Mouse (Mus musculus) layer of hippocampus, adult 18-20 months (tissue): ENCODE results near the gene Nup107. TPM values are rescaled to one million over a fixed set of nuclear protein-coding genes. Genes with fewer than 3 reads are reported as not detected.
"Not testable (repeated sequence)": the region's sequence is repeated elsewhere in the genome, so short reads cannot be mapped to it uniquely, and the experiment has no call there.

Experiments used
- DNase-seq, 2 experiments: peaks; one replicate each; pipeline ENCODE4 v3.0.0; 2022; ENCODE audit warnings: low spot score in 2 of 2
- total RNA-seq, 2 experiments: library from RNA; stranded (reverse); gene quantifications; 2 replicates each; pipeline ENCODE4 v1.2.3; 2021

Nup107 gene
- total RNA-seq, 2 experiments from 2014 or later = 13.8 to 14.1 TPM

DNA sequence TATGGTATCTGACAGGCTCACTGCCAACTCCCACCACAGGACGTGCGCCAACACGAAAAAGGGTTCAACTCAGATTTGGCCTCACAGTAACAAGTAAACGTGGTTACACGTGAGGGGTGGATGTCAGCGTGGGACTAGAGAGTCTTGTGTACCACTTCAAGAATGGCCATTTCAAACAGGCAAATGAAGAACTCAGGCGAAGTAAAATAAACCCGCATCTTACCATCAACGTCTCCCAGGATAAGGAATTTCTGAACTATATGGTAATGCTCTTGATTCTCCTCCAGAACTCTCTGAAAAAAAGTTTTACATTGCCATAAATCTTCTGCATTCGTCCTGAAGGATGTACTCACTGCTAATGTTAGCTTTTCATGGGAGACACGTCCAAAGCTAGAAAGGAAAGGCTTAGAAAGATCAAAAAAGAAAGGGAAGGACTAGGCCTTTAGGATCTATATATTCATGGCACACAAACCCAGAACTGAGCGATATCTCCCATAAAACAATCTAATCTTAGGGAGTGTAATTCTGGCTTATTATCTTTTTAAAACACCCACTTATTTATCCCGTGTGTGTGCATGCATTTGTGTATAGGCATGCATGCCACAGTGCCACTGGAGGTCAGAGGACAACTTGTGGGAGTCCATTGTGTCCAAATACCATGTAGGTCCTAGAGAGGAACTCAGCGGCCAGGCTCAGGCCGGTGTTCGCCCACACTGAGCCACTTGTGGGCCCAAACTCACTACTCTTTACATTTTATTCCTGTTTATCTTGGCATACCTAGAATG, 26.2 kb downstream of the Nup107 start:
- DNase-seq = no peak

DNA sequence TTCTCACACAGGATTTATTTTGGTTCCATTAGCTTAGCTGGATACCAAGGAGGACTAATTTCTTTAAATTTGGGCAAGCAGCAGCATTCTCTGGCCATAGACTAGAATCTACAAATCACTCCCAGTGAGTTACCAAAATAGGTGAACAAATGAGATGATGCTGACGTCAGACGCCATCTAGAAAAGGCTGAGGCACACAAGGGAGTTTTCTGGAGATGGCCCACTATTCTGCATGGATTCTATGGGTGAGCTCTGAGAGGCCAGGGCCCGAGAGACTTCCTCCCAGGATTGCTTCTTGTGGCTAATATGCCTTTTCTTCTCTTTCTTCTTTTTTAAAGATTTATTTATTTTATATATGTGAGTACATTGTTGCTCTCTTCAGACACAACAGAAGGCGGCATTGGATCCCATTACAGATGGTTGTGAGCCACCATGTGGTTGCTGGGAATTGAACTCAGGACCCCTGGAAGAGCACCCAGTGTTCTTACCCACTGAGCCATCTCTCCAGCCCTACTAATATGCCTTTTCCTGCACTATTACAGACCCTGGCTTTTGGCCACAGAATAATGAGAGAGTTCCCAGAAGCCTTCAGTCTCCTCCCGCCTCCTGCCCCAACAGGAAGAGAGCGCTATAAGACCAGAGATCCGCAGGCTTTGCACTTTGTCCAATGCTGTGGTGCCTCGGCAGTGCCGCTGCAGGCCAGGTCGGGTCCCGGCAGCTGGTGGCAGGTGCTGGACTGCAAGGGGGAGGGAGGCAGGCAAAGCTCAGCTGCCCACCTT, 27.2 kb downstream of the Nup107 start:
- no peak for DNase-seq

DNA sequence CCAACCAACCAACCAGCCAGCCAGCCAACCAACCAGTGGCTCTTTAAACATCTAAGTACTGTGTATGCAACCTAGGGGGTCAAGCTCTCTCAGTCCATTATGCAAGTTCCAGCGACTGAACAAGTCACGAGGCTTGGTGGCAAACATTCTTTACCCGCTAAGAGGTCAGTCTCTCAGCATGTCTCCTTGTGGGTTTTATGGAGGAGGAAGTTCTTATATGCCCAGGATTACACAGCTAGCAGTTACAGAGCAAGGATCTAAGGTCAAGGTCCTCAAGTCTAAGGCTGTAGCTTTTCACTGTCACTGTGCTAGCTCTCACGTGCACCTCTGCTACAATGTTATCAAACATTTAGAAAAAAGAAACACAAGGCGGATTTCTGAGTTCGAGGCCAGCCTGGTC, 27.9 kb downstream of the Nup107 start:
- DNase-seq = no peak

DNA sequence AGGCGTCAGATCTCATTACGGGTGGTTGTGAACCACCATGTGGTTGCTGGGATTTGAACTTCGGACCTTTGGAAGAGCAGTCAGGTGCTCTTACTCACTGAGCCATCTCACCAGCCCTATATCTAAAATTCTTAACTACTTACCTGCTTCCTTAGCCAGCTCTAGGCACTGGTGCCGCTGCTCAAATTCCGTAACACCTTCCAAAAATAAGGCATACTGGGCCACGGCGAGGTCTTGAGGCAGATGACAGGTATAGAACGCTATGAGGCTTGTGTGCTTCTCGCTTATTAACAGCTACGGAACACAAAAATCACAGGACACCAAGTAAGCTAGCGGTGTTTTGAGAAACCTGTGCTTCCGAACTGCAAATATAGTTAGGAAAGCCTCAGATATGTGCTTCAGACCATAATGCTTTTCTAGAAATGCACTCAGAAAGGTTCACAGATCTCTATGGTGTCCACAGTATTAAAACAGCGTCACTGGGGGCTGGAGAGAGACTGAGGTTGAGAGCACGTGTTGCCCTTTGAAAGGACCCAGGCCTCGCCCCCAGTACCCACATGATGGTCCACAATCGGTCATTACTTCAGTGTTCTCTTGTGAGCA, 28.8 kb downstream of the Nup107 start:
- no peak for DNase-seq

DNA sequence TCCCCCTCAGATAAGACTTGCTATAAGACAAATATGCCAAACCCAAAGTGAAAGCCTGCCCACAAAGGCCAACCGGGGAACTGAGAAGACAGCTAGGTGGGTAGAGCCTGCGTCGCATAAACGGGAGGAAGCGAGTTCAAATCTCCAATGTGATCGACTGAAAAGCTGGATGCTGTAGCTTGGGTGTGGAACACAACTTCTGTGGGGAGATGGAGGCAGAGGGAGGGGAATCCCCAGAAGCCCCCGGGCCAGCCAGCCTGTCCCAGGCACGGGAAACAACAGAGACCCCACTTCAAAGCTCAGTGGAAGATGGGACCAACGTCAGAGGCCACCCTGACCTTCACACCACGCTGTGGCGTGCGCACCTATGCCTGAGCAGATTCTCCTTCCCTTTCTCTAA, 29.5 kb downstream of the Nup107 start:
- DNase-seq = no peak

DNA sequence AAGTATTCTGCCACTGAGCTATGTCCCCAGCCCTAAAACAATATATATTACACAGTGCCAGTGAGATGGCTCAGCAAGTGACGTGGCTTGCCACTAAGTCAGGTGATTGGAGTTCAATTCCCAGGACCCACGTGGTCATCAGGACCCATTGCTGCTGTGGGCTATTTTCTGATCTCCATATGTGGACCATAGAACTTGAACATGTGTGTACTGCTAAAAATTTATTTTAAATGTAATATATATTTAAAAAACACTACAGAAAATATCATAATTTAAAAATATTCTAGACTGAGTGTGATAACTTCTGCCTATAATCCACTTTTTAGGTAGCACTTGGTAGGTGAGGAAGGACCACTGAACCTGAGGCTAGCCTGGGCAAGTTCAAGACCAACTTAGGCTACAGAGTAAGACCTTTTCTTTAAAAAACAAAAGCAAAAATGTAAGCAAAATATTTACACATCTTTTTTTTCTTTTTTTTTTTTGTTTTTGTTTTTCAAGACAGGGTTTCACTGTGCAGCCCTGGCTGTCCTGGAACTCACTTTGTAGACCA, 30.1 kb downstream of the Nup107 start:
- no peak for DNase-seq

DNA sequence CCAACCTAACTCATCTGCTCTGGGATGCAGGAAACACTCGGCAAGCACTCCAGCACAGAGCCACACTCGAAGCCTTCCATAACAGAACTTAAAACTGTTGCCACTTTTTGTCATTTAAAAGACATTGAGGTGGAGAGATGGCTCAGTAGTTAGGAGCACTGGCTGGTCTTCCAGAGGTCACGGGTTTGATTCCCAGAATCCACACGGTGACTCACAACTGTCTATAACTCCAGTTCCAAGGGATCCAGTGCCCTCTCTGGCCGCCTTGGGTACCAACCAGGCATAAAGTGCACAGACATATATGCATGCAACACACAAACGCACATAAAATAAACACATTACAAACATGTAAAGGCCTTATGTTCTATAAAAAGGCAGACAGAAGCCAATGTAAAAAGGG, 31.0 kb downstream of the Nup107 start:
- no peak for DNase-seq

DNA sequence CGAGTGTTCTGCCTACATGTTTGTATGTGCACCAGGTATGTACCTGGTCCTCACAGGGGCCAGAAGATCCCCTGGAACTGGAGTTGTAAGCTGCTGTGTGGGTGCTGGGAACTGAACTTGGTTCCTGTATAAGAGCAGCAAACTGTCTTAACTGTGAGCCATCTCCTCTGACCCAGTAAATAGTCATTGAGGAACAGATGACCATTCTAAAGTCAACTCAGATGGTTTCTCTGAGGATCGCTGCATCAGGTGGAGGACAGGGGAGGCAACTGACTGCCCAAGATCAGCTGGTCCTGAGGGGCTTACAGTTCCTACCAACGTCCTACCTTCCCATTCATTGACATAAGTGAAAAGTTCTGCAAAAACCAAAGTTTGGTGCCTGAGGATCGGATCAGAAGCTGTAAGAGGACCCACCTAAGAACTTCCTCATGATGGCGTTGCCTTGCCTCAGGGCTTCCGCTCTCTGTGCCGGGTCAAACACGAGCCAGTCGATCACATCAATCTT, 31.6 kb downstream of the Nup107 start:
- no peak for DNase-seq

DNA sequence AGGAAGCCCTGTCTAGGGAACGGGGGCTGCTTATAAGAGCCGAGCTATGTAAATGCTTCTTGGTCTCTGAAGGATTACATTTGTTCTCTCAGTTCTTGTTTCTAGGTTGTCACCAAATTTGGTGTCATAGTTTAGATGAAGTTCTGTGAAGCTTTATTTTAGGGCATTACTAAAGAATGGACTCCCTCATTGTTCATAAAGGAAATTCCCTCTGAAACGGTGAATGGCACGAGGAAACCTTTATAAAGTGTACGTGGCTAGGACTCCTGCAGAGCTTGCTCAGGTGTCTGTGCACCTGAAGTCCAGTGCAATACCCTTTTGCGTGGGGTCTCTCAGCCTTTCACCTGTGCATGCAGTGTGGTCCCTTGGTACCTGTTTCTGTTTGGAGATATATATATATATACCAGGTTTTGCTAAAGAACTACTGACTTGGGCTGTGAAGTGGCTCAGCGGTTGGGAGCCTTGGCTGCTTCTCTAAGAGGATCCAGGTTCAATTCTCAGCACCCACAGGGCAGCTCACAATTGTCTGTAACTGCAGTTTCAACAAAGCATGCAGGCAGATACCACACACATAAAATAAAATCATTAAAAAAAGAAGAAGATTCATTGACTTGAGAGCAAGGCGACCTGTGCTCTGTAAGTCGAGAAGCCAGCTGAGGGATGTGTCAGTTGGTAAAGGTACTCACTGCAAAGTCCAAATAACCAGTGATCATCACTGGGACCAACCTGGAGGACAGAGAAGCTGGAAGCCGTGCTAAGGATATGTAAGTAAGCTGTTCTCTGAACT, 32.5 kb downstream of the Nup107 start:
- DNase-seq = no peak

DNA sequence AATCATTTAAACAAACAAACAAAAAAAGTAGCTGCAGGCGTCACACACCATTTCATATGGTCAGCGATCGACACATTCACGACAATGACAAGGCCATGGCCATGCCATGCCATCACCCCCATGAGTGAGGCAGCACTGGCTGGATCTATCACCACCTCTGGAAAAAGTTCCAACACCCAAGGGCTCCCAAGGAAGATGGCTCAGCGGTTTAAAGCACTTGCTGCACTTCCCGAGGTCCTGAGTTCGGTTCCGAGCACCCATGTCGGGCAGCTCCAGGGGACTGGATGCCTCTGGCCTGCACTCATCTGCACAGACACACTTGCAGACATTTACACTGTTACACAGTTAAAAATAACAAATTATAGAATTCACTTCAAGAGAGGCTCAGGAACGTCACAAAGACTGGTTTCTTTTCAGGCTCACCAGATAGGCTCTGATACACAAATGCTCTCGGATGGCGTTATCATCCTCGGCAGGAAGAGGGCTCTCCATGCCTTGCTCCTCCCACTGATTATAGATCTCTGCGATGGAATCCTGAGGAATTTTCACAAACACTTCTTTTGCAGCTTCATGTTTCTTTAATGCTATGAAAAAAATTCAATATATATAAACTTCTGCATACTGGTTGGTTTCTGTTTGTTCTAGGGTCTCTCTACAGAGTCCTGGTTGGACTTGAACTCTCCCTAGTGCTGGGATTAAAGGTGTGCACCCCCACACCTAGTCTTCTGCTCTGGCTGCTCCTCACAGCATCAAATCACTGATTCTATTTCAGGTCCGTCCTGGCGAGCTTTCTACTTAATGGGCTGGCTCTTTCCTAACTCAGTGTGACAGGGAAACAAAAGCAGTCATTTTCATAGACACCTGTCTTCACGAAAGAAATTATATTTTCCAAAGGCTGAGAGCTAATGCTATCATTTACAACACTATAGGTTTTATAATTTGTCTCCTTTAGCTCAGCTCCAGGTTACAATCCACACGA, 33.5 kb downstream of the Nup107 start:
- no peak for DNase-seq

DNA sequence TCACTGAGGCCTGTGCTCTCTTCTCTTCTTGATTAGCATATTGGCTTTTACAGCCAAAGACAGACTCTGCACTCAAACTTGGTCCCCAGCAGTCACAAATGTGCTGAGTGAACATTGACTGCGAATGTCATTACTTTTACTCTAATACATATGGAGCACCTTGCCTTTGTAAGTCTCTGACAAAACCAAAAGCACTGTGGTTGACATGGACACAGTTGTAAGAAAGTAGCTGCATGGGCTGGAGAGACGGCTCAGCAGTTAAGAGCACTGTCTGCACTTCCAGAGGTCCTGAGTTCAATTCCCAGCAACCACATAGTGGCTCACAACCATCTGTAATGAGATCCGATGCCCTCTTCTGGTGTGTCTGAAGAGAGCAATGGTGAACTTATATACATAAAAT, 34.2 kb downstream of the Nup107 start:
- not testable (repeated sequence) for DNase-seq

DNA sequence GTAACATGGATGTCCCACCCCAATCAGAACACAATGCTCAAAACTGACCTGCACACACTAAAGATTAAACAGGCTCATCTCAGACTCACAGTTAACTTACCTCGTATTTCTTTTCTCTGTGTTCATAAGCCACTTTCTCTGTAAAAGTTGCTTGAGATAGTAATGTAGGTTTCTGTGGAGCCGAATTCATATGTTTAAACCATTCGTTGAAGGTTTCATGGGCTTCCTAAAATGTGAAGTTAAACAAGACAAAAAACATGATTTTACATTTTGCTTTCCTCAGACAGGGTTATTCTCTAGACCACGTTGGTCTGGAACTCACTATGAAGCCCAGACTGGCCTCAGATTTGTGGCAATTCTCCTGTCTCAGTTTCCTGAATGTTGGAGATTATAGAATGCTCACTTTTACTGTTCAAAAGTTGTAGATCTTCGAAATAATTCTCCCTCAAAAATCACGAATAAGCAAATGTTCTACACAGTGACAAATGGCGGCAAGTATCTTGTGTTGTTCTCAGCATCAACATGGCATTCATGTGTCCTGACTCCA, 34.6 kb downstream of the Nup107 start:
- no peak for DNase-seq

DNA sequence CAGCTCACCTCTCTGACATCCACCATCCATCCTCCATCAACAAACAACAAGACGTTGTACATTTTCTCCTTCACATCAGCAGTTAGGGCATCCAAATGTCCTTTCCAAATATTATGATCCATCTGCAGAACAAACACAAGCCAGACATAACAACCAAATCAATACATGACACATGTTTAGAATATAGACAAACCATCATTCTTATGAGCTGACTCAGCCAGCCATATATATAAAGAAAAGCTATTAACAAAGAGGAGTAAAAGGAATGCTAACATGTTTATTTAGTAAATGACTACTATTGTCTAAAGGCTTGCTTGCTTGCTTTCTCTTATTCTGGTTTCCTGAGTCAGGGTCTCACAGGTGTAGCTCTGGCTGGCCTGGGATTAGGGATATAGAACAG, 35.2 kb downstream of the Nup107 start:
- DNase-seq = no peak

DNA sequence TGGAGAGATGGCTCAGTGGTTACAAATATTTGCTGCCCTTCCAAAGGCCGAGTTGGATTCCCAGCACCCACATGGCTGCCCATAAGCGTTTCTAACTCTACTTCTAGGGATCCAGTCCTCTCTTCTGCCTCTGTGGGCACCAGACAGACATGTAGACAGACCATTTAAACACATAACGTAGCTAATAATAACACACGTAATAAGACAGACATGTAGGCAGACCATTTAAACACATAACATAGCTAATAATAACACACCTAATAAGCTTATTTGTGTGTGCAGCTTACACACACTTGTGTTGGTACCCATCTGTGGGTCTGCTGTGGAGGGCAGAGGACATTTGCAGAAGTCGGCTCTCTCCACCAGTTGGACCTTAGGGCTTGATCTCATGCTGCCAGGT, 35.7 kb downstream of the Nup107 start:
- DNase-seq = no peak

DNA sequence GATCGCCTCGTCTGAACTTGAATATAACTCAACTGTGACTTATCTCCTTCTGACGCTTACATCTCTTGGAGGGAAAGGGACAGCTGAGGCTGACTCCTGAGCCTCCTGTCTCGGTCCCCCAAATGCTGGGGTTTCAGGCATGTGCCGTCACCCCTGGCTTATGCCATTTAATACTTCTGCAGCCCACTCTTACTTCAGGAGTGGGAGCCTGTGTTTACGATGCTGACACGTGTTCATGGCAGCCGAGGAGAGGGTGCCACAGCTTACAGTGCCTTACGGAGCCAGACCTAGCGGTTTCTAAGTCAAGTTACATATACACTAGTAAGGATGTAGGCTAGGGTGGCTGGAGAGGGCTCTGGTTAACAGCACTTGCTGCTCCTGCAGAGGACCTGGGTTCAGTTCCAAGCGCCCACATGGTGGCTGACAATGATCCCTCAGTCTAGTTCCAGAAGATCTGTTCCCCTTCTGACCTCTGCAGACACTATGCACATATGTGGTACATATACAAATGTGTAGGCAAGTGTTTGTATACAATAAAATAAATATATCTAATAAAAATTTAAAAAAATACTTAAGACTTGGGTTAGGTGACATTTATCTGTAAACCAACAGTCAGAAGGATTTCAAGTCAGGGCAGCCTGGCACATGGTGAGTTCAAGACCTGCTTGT, 36.6 kb downstream of the Nup107 start:
- no peak for DNase-seq

DNA sequence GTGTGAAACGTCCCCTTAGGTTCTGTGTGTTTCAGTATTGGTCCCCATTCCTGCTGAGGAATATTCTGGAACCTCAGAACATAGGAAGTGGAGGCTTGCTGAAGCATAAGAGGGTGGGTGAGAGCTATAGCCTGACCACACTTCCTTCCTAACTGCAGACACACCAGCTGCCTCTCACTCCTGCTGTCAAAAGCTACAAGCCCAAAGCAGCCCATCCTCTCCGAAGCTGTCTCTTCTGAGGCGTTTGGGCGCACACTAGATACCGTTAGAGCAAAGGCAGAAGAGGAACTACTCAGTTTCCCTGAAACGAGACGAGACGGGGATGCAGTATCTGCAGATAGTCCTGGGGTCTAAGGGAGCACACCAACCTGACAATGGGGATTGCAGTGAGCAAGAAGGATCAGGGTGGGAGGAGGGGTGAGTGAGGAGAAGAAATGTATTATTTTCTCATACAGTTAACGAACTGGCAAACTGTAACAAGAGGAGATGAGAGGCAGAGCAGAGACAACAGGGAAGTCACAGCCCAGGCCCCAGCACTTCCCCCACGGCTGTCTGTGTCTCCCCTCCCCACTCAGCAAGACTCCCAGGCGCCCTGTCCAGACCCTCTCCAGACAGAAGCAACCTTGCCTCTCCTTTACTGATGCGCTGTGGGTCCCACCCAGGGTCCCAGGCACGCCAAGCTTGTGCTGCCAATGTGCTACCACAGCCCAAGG, 37.3 kb downstream of the Nup107 start:
- DNase-seq = no peak

DNA sequence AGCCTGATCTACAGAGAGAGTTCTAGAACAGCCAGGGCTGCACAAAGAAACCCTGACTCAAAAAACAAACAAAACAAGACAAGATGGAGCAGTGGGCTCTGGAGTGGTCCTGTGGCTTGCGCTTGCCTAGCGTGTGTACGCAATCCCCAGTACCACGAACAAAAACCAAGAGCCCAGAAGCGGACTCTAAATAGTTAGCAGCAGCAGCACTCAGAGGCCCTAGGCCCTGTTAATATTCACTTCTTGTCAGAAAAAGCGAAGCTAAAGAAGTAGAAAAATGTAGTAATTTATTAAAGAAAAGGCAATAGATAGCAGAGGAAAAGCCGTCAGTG, 37.9 kb downstream of the Nup107 start:
- no peak for DNase-seq
